Mouse (Mus musculus): Measurements from ENCODE around the gene Park7.

DNA sequence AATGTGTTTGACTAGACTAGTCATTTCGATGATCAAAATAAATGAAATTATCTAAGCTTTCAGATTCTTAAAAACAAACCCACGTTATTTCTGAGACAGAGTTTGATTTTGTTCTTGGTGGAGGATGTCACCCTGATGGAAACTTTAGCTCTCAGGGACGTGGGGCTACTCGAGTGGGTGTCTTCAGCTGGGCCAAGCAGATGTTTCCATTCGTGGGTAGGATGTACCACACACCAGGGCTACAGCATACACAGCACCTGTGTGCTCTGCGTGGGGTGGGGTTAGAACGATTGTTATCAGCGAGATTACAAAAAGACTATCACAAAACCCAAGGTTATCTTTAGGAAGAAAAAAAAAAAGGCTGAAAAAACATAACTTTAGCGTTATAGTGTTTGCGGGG, 36.7 kb upstream of the Park7 start:
- TF ChIP-seq CTCF (IDR thresholded peaks at IDR 0.05; ENCODE audit: extremely low read depth, insufficient read length, insufficient replicate concordance, low read depth, low read length) (no peak), POLR2A (IDR thresholded peaks at IDR 0.05; ENCODE audit: low read depth, low read length) (no peak)

Measured in small intestine, adult 2 months (tissue).